Mouse (Mus musculus) forebrain, embryonic 15.5 days (tissue): ENCODE measurements at regions not wholly inside any gene's neighbourhood (a gene's known extent, or its start where the extent isn't known, plus 50 kb on each side); places are given as distances from the start of the nearest gene placed in this dataset.

Experiments used
- ATAC-seq: fragments of 200-750 bp; cut with Nextera tagmentation; replicated peaks from 2 replicates; pipeline ENCODE4 v1.8.0; 2017; ENCODE audit warnings: mild to moderate bottlenecking, moderate TSS enrichment, moderate library complexity
- H3K27ac ChIP-seq: fragments of 300-500 bp; sonication (generic); replicated peaks from 2 replicates; pipeline ENCODE4 v1.5.1; 2015; ENCODE audit warnings: mild to moderate bottlenecking, inconsistent platforms
- H3K27me3 ChIP-seq: fragments of 300-500 bp; sonication (generic); 2 replicates; pipeline ENCODE4 v1.6.1; 2015; ENCODE audit warnings: inconsistent platforms
- H3K36me3 ChIP-seq: fragments of 300-500 bp; sonication (generic); 2 replicates; pipeline ENCODE4 v1.6.1; 2015; ENCODE audit warnings: mild to moderate bottlenecking, inconsistent platforms
- H3K4me1 ChIP-seq: fragments of 300-500 bp; sonication (generic); 2 replicates; pipeline ENCODE4 v1.6.1; 2015; ENCODE audit warnings: inconsistent platforms
- H3K4me2 ChIP-seq: fragments of 300-500 bp; sonication (generic); replicated peaks from 2 replicates; pipeline ENCODE4 v1.6.1; 2015; ENCODE audit warnings: mild to moderate bottlenecking, inconsistent platforms
- H3K4me3 ChIP-seq: fragments of 300-500 bp; sonication (generic); 2 replicates; pipeline ENCODE4 v1.5.1; 2015; ENCODE audit warnings: mild to moderate bottlenecking, inconsistent platforms
- H3K9ac ChIP-seq: fragments of 300-500 bp; sonication (generic); replicated peaks from 2 replicates; pipeline ENCODE4 v1.6.1; 2015; ENCODE audit warnings: mild to moderate bottlenecking, inconsistent platforms
- H3K9me3 ChIP-seq: fragments of 300-500 bp; sonication (generic); 2 replicates; pipeline ENCODE4 v1.6.1; 2016; ENCODE audit warnings: inconsistent platforms
- WGBS: fragments of 180-500 bp; shearing (Covaris S2); methylation state at CpG from one replicate; pipeline ENCODE4 v1.1.7; 2015; ENCODE audit warnings: mixed read lengths; 5-methylcytosine and 5-hydroxymethylcytosine counted together

DNA sequence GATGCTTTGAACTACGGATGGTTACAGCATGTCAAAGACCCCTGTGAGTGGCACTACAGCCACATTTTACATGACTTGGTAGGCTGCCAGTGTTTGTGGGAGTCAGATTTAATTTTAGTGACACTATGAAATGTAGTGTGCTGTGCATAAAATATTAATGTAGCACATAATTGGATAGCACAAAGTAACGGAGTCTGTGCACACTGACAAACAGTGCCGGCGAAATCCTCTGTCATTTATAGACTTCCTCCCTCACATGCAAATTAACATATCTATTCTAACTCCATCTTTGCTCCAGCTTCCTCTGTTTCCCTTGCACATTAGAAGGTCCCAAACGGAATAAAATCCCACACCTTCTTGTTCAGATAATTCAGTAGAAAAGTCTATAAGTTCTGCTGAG, 515.3 kb downstream of the Psat1 start:
- Histone ChIP-seq H3K4me3 (no peak overlapping the region), H3K9me3 (no peaks in the 10 kb centered on the region), H3K27me3 (no peaks in the 10 kb centered on the region), H3K36me3 (no peaks in the 10 kb centered on the region), H3K4me2 (no peak overlapping the region), H3K4me1 (no peaks in the 10 kb centered on the region), H3K9ac (no peak overlapping the region), H3K27ac (no peak overlapping the region)
- no peak for ATAC-seq
- 82% methylated on average over 5 of the region's 5 CpGs for WGBS

- Histone ChIP-seq H3K9me3 (no peaks in the 10 kb centered on the region), H3K27me3 (no peaks in the 10 kb centered on the region), H3K36me3 (no peaks in the 10 kb centered on the region), H3K4me2 (no peak overlapping the region), H3K4me1 (no peaks in the 10 kb centered on the region), H3K9ac (no peak overlapping the region), H3K4me3 (no peak overlapping the region), H3K27ac (no peak overlapping the region)
- ATAC-seq = no peak
- 76% methylated on average over 3 of the region's 3 CpGs for WGBS
These were observed 525.8 kb downstream of the Psat1 start for GRCm38 (mm10) chr19:15421311-15421710.

DNA sequence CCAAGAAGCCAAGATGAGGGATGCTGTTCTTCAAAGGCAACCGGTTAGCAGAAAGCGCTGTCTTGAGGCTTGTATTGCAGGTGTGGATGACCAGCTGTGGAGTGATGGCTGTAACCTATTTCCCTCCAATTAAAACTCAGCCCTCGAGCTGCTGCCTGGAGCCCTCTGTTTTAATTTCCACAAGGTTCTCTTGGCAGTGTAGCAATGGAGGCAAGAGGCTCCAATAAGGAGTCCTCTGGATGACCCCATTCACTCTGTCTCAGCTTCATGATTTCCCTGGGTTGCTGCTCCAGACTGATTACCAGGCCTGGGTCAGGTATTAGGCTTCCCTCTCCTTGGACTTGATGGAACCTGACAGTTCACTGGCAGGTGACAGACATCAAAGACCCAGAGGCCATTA, 548.5 kb downstream of the Psat1 start:
- no peak overlapping the region for H3K27ac ChIP-seq
- no peaks in the 10 kb centered on the region for H3K27me3 ChIP-seq
- no peak overlapping the region for H3K9ac ChIP-seq
- 85% methylated on average over 3 of the region's 3 CpGs for WGBS
- ATAC-seq = no peak
- H3K4me3 ChIP-seq = no peak overlapping the region
- no peaks in the 10 kb centered on the region for H3K4me1 ChIP-seq
- H3K4me2 ChIP-seq = no peak overlapping the region
- no peaks in the 10 kb centered on the region for H3K36me3 ChIP-seq
- H3K9me3 ChIP-seq = no peaks in the 10 kb centered on the region

DNA sequence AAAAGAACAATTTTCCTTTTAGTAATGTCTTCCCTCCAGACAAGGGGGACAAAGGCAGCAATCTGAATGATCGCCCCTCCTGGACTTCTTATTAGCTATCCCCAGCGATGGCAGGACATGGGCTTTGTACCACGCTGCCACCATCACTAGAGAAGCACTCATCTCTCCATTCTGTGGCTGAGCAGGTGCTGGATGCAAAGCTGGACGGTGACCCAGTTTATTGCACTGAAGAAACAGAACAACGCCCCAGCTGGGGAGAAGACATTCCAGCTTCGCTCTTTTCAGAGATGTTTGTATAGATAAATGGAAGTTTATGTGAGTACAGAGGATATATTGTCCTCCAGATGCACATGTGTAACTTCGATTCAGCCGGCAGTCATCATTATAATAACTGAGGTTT, 575.5 kb downstream of the Psat1 start:
- no peaks in the 10 kb centered on the region for H3K9me3 ChIP-seq
- no peaks in the 10 kb centered on the region for H3K36me3 ChIP-seq
- no peak overlapping the region for H3K27ac ChIP-seq
- H3K4me3 ChIP-seq = no peak overlapping the region
- no peak overlapping the region for H3K9ac ChIP-seq
- no peak for ATAC-seq
- no peak overlapping the region for H3K4me2 ChIP-seq
- no peaks in the 10 kb centered on the region for H3K27me3 ChIP-seq
- peaks cover 5% of the 10 kb centered on the region for H3K4me1 ChIP-seq
- WGBS = 70% methylated on average over 8 of the region's 8 CpGs

DNA sequence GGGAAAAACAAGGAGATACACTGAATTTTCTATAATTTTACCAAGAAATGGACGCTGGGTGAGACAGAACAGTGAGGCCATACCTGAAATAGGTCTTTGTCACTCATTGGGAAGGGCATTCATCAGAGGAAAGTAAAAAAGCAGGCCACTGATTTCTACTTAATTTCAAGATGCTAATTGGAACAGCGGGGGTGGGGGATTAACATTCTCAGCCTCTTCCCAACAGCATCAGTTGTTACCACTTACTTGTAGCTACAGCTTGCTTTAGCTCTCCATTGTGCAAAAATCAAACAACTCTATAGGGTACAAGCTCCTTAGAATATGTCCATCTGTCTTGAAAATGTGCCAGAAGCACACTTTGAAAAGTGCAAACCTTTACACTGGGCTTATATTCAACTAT, 580.2 kb downstream of the Psat1 start:
- WGBS = 9% methylated on average over 2 of the region's 2 CpGs
- Histone ChIP-seq H3K27me3 (no peaks in the 10 kb centered on the region), H3K27ac (no peak overlapping the region), H3K36me3 (no peaks in the 10 kb centered on the region), H3K4me2 (no peak overlapping the region), H3K9me3 (no peaks in the 10 kb centered on the region), H3K4me3 (no peak overlapping the region), H3K4me1 (peaks cover 6% of the 10 kb centered on the region), H3K9ac (no peak overlapping the region)
- no peak for ATAC-seq

- H3K27ac ChIP-seq = no peak overlapping the region
- 51% methylated on average over 3 of the region's 3 CpGs for WGBS
- H3K9me3 ChIP-seq = no peaks in the 10 kb centered on the region
- no peaks in the 10 kb centered on the region for H3K36me3 ChIP-seq
- no peak overlapping the region for H3K4me2 ChIP-seq
- ATAC-seq = no peak
- no peak overlapping the region for H3K9ac ChIP-seq
- H3K4me1 ChIP-seq = no peaks in the 10 kb centered on the region
- H3K4me3 ChIP-seq = no peak overlapping the region
- H3K27me3 ChIP-seq = no peaks in the 10 kb centered on the region
These were observed 590.0 kb downstream of the Psat1 start for GRCm38 (mm10) chr19:15357181-15357580.

DNA sequence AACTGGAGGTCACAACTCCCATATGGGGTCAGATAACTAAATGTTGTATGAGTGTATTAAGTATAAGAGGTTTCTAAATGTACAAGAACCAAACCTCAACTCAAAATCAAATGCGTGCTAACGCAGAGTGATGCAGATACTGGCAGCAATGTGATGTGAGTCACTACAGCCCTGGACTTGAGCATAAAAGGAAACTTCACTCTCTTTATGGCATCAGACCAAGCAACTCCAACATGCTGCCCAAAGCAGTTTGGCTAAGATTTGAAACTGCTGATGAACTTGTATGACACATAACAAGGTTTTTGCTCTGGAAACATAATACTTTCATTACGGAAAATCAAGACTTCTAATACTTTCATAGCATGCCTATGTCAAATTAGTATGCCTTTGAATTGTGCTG, 598.8 kb downstream of the Psat1 start:
- H3K4me2 ChIP-seq = no peak overlapping the region
- no peak for ATAC-seq
- no peaks in the 10 kb centered on the region for H3K36me3 ChIP-seq
- H3K9ac ChIP-seq = no peak overlapping the region
- WGBS = 92% methylated on average over 3 of the region's 3 CpGs
- H3K4me1 ChIP-seq = no peaks in the 10 kb centered on the region
- no peaks in the 10 kb centered on the region for H3K9me3 ChIP-seq
- H3K27me3 ChIP-seq = no peaks in the 10 kb centered on the region
- H3K4me3 ChIP-seq = no peak overlapping the region
- no peak overlapping the region for H3K27ac ChIP-seq

GRCm38 (mm10) chr19:15342229-15342628, 604.9 kb downstream of the Psat1 start:
- H3K36me3 ChIP-seq = no peaks in the 10 kb centered on the region
- no peak overlapping the region for H3K9ac ChIP-seq
- no peaks in the 10 kb centered on the region for H3K27me3 ChIP-seq
- H3K4me1 ChIP-seq = peaks cover 18% of the 10 kb centered on the region
- WGBS = 87% methylated on average over 1 of the region's 1 CpGs
- H3K9me3 ChIP-seq = no peaks in the 10 kb centered on the region
- H3K4me3 ChIP-seq = no peak overlapping the region
- H3K4me2 ChIP-seq = no peak overlapping the region
- no peak overlapping the region for H3K27ac ChIP-seq
- ATAC-seq = no peak

GRCm38 (mm10) chr19:15340305-15340983, 606.7 kb downstream of the Psat1 start:
- 23% methylated on average over 19 of the region's 19 CpGs for WGBS
- Histone ChIP-seq H3K9me3 (no peaks in the 10 kb centered on the region), H3K9ac (peak overlapping the region; percentile 18; the same call in 1 of the 2 replicates), H3K27ac (peak overlapping the region; percentile 32; the same call in 1 of the 2 replicates), H3K4me3 (peak overlapping the region; percentile 12; the same call in 1 of the 2 replicates), H3K4me1 (peaks cover 18% of the 10 kb centered on the region), H3K27me3 (no peaks in the 10 kb centered on the region), H3K36me3 (no peaks in the 10 kb centered on the region), H3K4me2 (peak overlapping the region; percentile 42)
- ATAC-seq = peak; percentile 89

DNA sequence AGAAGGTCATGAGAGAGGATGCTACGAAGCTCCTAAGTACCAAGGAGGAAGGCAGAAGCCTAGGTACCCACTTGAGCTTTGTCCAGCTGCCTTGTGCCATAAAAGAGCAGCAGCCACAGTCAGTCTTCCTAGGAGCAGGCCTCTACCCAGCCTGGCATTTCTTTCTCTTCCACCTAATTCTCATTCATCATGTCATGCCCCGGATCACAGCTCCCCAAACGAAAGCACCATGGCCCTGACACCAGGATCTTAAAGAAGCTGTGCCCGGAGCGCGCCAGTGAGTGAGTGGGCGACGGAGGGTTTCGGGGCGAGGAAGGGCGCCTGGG, 607.2 kb downstream of the Psat1 start:
- Histone ChIP-seq H3K4me3 (peak overlapping the region; percentile 12; the same call in 1 of the 2 replicates), H3K27ac (peak overlapping the region; percentile 32; the same call in 1 of the 2 replicates)

DNA sequence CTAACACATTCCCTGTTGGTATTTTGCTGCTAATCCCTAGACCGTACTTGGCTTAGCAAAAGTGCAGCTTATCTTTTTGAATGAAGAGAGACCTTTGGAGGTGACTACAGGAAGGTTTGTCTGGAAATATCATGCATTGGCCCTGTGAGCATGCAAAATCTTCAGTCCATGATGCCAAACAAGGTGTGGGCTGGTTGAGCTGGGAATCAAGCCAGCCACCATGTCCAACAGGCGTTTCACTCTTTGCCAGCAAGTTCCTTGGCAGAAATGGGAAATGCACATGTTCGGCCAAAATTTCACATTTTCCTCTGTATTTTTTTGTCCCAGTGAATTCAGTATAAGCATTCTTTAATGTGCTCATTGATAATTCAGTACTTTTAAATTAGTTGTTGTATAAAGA, 617.0 kb downstream of the Psat1 start:
- H3K27ac ChIP-seq = no peak overlapping the region
- no peaks in the 10 kb centered on the region for H3K27me3 ChIP-seq
- H3K4me1 ChIP-seq = 0 out of 2 replicates have a peak, but pooled peaks cover 2% of the 10 kb centered on the region
- no peaks in the 10 kb centered on the region for H3K36me3 ChIP-seq
- H3K4me3 ChIP-seq = no peak overlapping the region
- no peak overlapping the region for H3K4me2 ChIP-seq
- H3K9me3 ChIP-seq = no peaks in the 10 kb centered on the region; the same call in 1 of the 2 replicates
- ATAC-seq = no peak
- 66% methylated on average over 3 of the region's 3 CpGs for WGBS
- H3K9ac ChIP-seq = no peak overlapping the region

More for the DNA sequence above, 607.2 kb downstream of the Psat1 start:
- H3K4me2 ChIP-seq = peak overlapping the region; percentile 42
- H3K9me3 ChIP-seq = no peaks in the 10 kb centered on the region
- peaks cover 18% of the 10 kb centered on the region for H3K4me1 ChIP-seq
- H3K36me3 ChIP-seq = no peaks in the 10 kb centered on the region
- 25% methylated on average over 11 of the region's 11 CpGs for WGBS
- ATAC-seq = peak; percentile 59
- H3K9ac ChIP-seq = peak overlapping the region; percentile 18; the same call in 1 of the 2 replicates
- no peaks in the 10 kb centered on the region for H3K27me3 ChIP-seq

GRCm38 (mm10) chr19:15299474-15299873, 647.7 kb downstream of the Psat1 start:
- no peak for ATAC-seq

DNA sequence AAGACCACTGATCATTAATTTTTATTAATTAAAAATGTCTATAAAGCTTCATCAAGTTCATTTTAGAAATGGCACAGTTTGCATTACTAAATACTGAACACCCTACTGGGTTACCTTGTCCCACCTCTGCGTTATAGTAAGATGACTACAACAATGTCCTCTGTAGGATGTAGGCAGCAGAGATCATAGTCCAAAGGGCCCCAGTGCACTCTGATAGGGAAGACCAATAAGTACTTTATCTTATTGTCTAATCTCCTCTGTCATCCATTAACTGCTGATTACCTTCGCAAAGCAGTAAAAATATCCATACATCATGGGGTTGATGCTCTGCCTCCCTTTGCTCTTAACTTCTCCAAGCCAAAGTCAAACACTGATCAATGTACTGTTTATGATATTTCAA, 662.1 kb downstream of the Psat1 start:
- 94% methylated on average over 2 of the region's 2 CpGs for WGBS
- H3K9ac ChIP-seq = no peak overlapping the region
- no peaks in the 10 kb centered on the region for H3K4me1 ChIP-seq

More at GRCm38 (mm10) chr19:15299474-15299873, 647.7 kb downstream of the Psat1 start:
- Histone ChIP-seq H3K27me3 (no peaks in the 10 kb centered on the region), H3K4me3 (no peak overlapping the region), H3K27ac (no peak overlapping the region), H3K4me1 (no peaks in the 10 kb centered on the region), H3K36me3 (no peaks in the 10 kb centered on the region), H3K9ac (no peak overlapping the region), H3K4me2 (no peak overlapping the region), H3K9me3 (no peaks in the 10 kb centered on the region)
- WGBS = 41% methylated on average over 6 of the region's 6 CpGs

More for the DNA sequence above, 662.1 kb downstream of the Psat1 start:
- H3K27ac ChIP-seq = no peak overlapping the region
- no peak overlapping the region for H3K4me2 ChIP-seq
- H3K4me3 ChIP-seq = no peak overlapping the region
- no peaks in the 10 kb centered on the region for H3K9me3 ChIP-seq
- no peak for ATAC-seq
- H3K27me3 ChIP-seq = no peaks in the 10 kb centered on the region
- H3K36me3 ChIP-seq = no peaks in the 10 kb centered on the region
